Mouse (Mus musculus) heart, postnatal 36 days (tissue): ENCODE data around the gene Bud13. TPM values are rescaled to one million over a fixed set of nuclear protein-coding genes. Genes with fewer than 3 reads are reported as not detected.
"Not testable (repeated sequence)": the region's sequence is repeated elsewhere in the genome, so short reads cannot be mapped to it uniquely, and the experiment has no call there.

Source experiments
- DNase-seq, 2 experiments: peaks; one replicate each; pipeline ENCODE4 v3.0.0; 2021 to 2022
- intact Hi-C: fragments of 180-260 bp; cut with DNase I; formaldehyde crosslinking; loops from one replicate; pipeline ENCODE4 v1.15.1; 2025
- total RNA-seq, 2 experiments: library from RNA; stranded (reverse); gene quantifications; 2 replicates each; pipeline ENCODE4 v1.2.3; 2021

Bud13 gene
- total RNA-seq, 2 experiments from 2014 or later = 7.5 to 9.1 TPM

- intact Hi-C loops = loop anchor here (5.0 kb wide), 1 partner anchor 367 kb away; the partner anchor contains the start of genes Pcsk7 and Rnf214
- no peak for DNase-seq
Measured at GRCm38 (mm10) chr9:46274494-46274893, 8.3 kb upstream of the Bud13 start.

- intact Hi-C loops = no loop called here
Measured at GRCm38 (mm10) chr9:46298381-46298780, 15.6 kb downstream of the Bud13 start.

DNA sequence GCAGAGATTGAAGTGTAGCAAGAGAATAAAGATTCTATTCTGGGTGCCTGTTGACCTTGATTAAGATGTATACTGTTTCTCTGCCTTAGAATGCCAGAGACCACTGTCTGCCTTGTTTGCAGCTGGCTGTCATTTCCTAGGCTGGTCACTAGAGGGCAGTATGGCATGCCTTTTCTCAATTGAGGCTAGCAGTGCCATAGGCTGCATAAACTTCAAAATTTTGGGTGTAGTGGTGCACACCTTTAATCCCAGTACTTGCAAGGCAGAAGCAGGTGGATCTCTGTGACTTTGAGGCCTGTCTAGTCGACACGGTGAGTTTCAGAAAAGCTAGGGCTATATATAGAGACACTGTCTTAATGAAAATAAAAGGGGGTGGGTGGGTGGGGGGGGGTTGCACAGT is 19.3 kb downstream of the Bud13 start:
- peak; percentile 30 to 41 for DNase-seq
- intact Hi-C loops = no loop called here

More at GRCm38 (mm10) chr9:46298381-46298780, 15.6 kb downstream of the Bud13 start:
- DNase-seq = no peak

- DNase-seq = no peak
- intact Hi-C loops = no loop called here
Measured at GRCm38 (mm10) chr9:46309121-46309520, 26.3 kb downstream of the Bud13 start.

DNA sequence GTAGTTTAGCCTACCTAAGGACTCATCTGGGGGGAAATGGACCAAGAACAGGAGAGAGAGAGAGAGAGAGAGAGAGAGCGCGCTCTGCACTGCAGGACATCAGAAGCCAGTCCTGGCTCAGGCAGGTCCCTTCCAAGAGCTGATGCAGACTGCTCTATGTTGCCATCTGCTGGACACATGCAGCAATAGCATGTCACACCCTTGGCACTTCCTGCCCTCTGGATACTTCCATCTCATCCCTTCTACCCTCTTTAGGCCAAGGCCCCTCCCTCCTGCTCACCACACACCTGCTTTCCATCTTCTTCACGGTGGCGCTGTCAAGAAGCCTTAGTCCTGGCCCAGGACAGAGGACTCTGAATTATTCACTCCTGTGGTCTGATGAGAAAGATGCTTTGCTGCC is 31.7 kb downstream of the Bud13 start:
- intact Hi-C loops = loop anchor here (5.0 kb wide), 1 partner anchor 312 kb away; no protein-coding TSS in a partner anchor
- peak; percentile 67 to 72 for DNase-seq

GRCm38 (mm10) chr9:46314921-46315320 is 32.1 kb downstream of the Bud13 start:
- intact Hi-C loops = loop anchor here (5.0 kb wide), 1 partner anchor 313 kb away; no protein-coding TSS in a partner anchor
- DNase-seq = no peak

DNA sequence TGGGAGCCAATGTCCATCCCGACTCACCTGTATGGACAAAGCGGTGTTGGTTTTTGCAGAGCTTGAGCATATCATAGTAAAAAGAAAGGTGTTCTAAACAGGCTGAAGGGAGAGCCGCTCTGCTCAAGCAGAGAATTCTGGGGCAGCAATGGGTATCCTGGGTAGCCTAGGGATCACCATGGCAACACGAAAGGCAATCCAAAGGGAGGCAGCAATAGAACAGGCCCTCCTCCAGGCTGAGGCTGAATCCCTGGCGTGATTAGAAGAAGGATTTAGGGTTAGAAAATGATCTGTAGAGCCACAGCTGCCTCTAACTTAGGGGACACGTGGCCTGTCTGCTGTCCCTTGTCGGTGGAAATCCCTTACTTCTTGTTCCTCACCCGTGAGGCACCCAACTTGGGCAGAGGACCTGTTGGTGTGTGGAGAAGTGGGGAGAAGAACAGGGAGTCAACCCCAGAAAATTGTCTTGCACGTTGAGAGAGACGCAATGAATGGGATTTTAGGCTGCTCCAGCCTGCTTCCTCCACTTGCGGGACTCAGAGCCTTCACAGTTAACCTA is 33.1 kb downstream of the Bud13 start:
- no peak for DNase-seq
- intact Hi-C loops = no loop called here

- intact Hi-C loops = no loop called here
- DNase-seq = no peak
Measured at GRCm38 (mm10) chr9:46316388-46316787, 33.6 kb downstream of the Bud13 start.

- no peak for DNase-seq
- intact Hi-C loops = no loop called here
Measured at GRCm38 (mm10) chr9:46316909-46317308, 34.1 kb downstream of the Bud13 start.

- DNase-seq = no peak
- intact Hi-C loops = no loop called here
Measured at GRCm38 (mm10) chr9:46317957-46318356, 35.1 kb downstream of the Bud13 start.

- intact Hi-C loops, DNase-seq: not testable (repeated sequence)
Measured at GRCm38 (mm10) chr9:46319886-46320285, 37.1 kb downstream of the Bud13 start, which contains the start of gene 4931429L15Rik. TSS of gene 4931429L15Rik (minus strand) at chr9:46319986.

GRCm38 (mm10) chr9:46320461-46320860 is 37.7 kb downstream of the Bud13 start:
- no peak for DNase-seq
- intact Hi-C loops = no loop called here

DNA sequence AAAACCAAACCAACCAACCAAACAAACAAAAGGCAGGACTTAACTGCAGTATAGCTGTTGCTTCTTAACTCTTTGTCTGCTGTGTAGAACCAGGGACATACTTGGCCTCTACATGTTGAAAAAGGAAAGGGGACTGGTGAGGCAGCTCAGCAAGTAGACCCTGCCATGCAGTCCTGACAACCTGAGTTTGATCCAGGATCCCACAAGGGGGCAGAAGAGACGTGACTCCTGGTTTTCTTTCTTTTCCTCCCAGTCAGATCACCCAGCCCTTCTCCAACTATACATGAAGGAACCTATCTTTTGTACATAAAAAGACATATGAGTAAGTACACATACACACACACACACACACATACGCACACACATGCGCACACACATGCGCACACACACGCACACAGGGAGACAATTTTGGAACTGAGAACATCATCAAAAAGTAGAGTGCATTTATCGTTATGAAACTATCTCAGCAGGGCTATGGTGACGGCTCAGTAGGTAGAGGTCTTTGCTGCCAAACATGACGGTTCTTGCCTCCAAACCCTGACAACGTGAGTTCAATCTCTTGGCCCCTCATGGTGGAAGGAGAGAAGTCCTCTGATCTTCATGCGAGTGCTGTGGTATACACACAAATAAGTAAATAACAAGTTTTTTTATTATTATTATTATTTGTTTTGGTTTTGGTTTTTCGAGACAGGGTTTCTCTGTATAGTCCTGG is 44.0 kb downstream of the Bud13 start:
- intact Hi-C loops = no loop called here
- no peak for DNase-seq

- no peak for DNase-seq
Measured at GRCm38 (mm10) chr9:46327706-46328571, 45.1 kb downstream of the Bud13 start.

GRCm38 (mm10) chr9:46328572-46329249 is 45.9 kb downstream of the Bud13 start:
- DNase-seq = peak; percentile 14 to 18
- intact Hi-C loops = no loop called here

More at GRCm38 (mm10) chr9:46327706-46328571, 45.1 kb downstream of the Bud13 start:
- intact Hi-C loops = no loop called here

DNA sequence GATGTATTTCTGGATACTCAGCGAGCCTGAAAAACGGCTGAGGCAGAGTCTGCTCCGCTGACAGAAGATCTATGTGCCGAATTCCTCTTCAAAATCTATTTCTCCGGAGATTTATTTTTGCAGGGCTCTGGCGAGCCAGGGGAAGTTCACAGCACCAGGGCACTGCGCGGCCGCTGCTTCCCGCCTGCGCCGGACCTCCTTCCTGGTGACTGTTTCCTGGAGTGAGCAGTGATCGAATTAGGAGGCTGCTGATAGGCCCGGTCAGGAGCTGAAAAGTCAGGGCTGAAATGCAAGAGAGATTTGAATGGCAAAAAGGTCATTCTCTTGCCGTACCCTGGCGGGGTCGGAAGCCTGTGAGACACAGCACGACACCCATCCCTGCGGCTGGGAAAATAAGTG is 46.4 kb downstream of the Bud13 start:
- intact Hi-C loops = no loop called here
- DNase-seq = no peak

DNA sequence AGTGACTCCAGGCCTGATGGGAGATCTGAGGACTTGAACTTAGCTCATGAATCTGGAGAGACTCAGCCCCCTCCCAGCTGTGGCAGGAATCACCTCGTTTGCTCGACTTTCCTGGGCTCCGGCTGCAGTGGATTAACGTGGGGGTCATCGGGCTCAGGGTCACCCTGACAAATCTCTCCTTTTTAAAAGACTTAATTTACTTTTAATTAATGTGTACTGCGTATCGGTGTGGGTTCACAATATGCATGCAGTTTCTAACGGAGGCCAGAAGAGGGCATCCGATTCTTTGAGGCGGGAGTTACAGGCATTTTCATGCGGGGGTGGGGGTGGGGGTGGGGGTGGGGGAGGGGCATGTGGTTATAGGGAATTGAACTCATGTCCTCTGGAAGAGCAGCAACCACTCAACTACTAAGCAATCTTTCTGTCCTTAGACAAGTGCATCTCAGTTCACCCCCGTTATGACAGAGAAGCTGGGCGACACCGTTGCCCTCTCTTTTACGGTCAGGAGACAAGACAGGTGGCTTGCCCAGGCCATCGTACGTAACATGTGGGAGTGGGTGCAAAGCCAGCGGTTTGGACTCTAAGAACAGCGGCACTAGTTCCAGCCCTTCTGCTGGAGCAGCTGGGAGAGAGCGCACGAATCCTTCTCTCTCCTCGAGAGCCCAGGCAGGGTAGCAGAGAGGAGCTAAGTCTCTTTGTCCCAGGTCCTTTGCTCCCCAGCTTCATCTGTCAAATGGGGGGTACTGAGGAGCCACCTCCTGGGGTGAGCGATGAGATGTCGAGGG is 47.2 kb downstream of the Bud13 start:
- no peak for DNase-seq
- intact Hi-C loops = no loop called here

DNA sequence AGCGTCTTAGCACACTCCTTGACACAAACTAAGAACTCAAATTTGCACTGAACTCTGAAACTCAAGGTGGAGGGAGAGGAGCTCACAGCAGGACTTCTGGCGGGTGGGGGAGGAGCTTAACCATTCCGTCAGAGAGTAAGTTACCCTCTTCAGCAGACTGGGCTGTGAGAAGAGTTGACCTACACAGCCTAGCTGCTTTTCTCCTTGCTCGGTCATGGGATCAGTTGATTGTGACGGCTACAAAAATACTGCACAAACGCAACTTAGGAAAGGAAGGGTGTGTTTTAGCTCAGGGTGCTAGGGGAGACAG is 47.7 kb downstream of the Bud13 start:
- no peak for DNase-seq
- intact Hi-C loops = no loop called here

GRCm38 (mm10) chr9:46331301-46331700 is 48.5 kb downstream of the Bud13 start:
- intact Hi-C loops = no loop called here
- DNase-seq = no peak

GRCm38 (mm10) chr9:46334471-46335025 is 51.7 kb downstream of the Bud13 start:
- intact Hi-C loops = no loop called here
- DNase-seq = no peak
